ENCODE assay signal across 12 mouse cellular contexts in genomic region chr9:74951491-74951890, GRCm38 (mm10). TPM values are rescaled to one million over a fixed set of nuclear protein-coding genes. Genes with fewer than 3 reads are reported as not detected.
A peak's percentile ranks its signal among the peaks of the same experiment; 100 is the strongest.
DNase-seq lines count a peak whose midpoint lies in the region; ATAC-seq and TF ChIP-seq lines count a peak whose summit lies in the region.
"Had no signal": no experiment of that assay in that cellular context is flagged by ENCODE, and none has a peak within 500 bp of the region (broad histone marks: within the 10 kb centered on the region; RNA-seq: fewer than 3 reads in every experiment).

No protein-coding gene starts in this region.

- WGBS in kidney, embryonic 15.5 days = 41% methylated on average over 3 of the region's 3 CpGs

- DNase-seq in left cerebral cortex, adult 2 months (ENCODE audit: extremely low spot score in 1 of 2, low spot score in 2 of 2) = no peak
- no peak for DNase-seq in left cerebral cortex, adult 8-10 months (ENCODE audit: low spot score in 2 of 2)
- peak; percentile 40 for DNase-seq in 3T3-L1 (ENCODE audit: low read depth, low spot score)
- DNase-seq in A20 (ENCODE audit: low read depth, low spot score) = peak; percentile 66
- DNase-seq in cerebellum, adult 11-12 months = no peak
- no peak for DNase-seq in urinary bladder, postnatal 14 days (ENCODE audit: low spot score)

- TF ChIP-seq POLR2A in bone marrow macrophage, adult 2 months (IDR thresholded peaks at IDR 0.05; ENCODE audit: borderline replicate concordance, low read depth, low read length) = no peak

- no peaks in the 10 kb centered on the region for H3K9me3 ChIP-seq in kidney, embryonic 15.5 days (replicated peaks)
- H3K9me3 ChIP-seq: embryonic facial prominence, embryonic 10.5 days; forebrain, embryonic 13.5 days; neural tube, embryonic 15.5 days had no signal

- peak; percentile 44 for TF ChIP-seq CTCF in left cerebral cortex, adult 2 months (IDR thresholded peaks at IDR 0.05)
- no peak for TF ChIP-seq CTCF in bone marrow macrophage, adult 2 months (IDR thresholded peaks at IDR 0.05; ENCODE audit: low read depth, low read length)

- H3K9ac ChIP-seq in kidney, embryonic 15.5 days = no peak overlapping the region
- H3K9ac ChIP-seq: neural tube, embryonic 15.5 days had no signal

- intact Hi-C loops in left cerebral cortex, adult 2 months (cut with DNase I) = loop anchor here (2.0 to 5.0 kb wide), 2 partner anchors 47 to 86 kb away; partner anchors contain the start of gene Arpp19

- no peak for ATAC-seq in kidney, embryonic 15.5 days (replicated peaks; ENCODE audit: low FRiP score)
- ATAC-seq: activated CD4-positive, CD25-positive, alpha-beta regulatory T cell, adult 4 months had no signal

- H3K36me3 ChIP-seq in kidney, embryonic 15.5 days = peaks cover 4% of the 10 kb centered on the region; the same call in 1 of the 2 replicates

- no peak overlapping the region for H3K4me2 ChIP-seq in kidney, embryonic 15.5 days

- H3K4me3 ChIP-seq in left cerebral cortex, adult 2 months = no peak overlapping the region
- H3K4me3 ChIP-seq in bone marrow macrophage, adult 2 months (ENCODE audit: insufficient read depth, low read length) = no peak overlapping the region
- H3K4me3 ChIP-seq in kidney, embryonic 15.5 days (replicated peaks) = no peak overlapping the region

- no peaks in the 10 kb centered on the region for H3K27me3 ChIP-seq in kidney, embryonic 15.5 days
- H3K27me3 ChIP-seq: forebrain, embryonic 13.5 days; neural tube, embryonic 15.5 days had no signal

- H3K27ac ChIP-seq in left cerebral cortex, adult 2 months = peak overlapping the region; percentile 93; the same call in 1 of the 2 replicates
- peak overlapping the region; percentile 93 for H3K27ac ChIP-seq in bone marrow macrophage, adult 2 months (ENCODE audit: insufficient read depth, low read depth, low read length)
- no peak overlapping the region for H3K27ac ChIP-seq in kidney, embryonic 15.5 days

- H3K4me1 ChIP-seq in bone marrow macrophage, adult 2 months (ENCODE audit: control insufficient read depth, insufficient read depth, low read length) = peaks cover 17% of the 10 kb centered on the region
- H3K4me1 ChIP-seq in kidney, embryonic 15.5 days = peaks cover 16% of the 10 kb centered on the region

RNA-seq across cellular contexts. Expression of gene Fam214a, which starts 1.2 kb away (rescaled TPM):
- 10 to 100 TPM; 35.3 to 37.5 TPM for total RNA-seq in left cerebral cortex, adult 2 months (2021)
- 10 to 100 TPM; 42.1 to 49.9 (median 43.5) TPM for total RNA-seq in left cerebral cortex, adult 8-10 months (2022)
- 43.2 and 48.3 TPM in 2 replicates for polyA plus RNA-seq in bone marrow macrophage, adult 2 months (2012; ENCODE audit: insufficient read depth, insufficient read length, missing spikeins)
- polyA plus RNA-seq in kidney, embryonic 15.5 days (2015; fragmentation: Nextera tagmentation; extraction: Ambion mirVana) = 11.1 and 12.0 TPM in 2 replicates

Comparison
In these comparisons a context has a peak if more than half of its experiments do, and no peak if none do; other contexts are left out.
1. DNase-seq: peak in 3T3-L1 (single experiment) and A20 (single experiment); none in left cerebral cortex, adult 2 months (0 of 2), left cerebral cortex, adult 8-10 months (0 of 2), cerebellum, adult 11-12 months (single experiment) and urinary bladder, postnatal 14 days (single experiment).